Mouse (Mus musculus): ENCODE data around the gene Ywhag. TPM values are rescaled to one million over a fixed set of nuclear protein-coding genes. Genes with fewer than 3 reads are reported as not detected.

Gene Ywhag
- polyA plus RNA-seq, 1 experiment from 2014 or later: 429 TPM

- DNase-seq (ENCODE audit: low spot score) (no peak), ATAC-seq (ENCODE audit: low FRiP score) (peak; percentile 12; the same call in 1 of the 2 replicates)
- H3K9me3 ChIP-seq (ENCODE audit: control insufficient read depth, low read length): no peaks in the 10 kb centered on the region
- H3K4me2 ChIP-seq (replicated peaks): peak overlapping the region; percentile 84
- H3K4me1 ChIP-seq (replicated peaks; ENCODE audit: control insufficient read depth, insufficient read depth, low read length): peaks cover 24% of the 10 kb centered on the region
- H3K9ac ChIP-seq: peak overlapping the region; percentile 89
- H3K27ac ChIP-seq: peak overlapping the region; percentile 98
- H3K4me3 ChIP-seq (replicated peaks; ENCODE audit: low read length): peak overlapping the region; percentile 67
- 49% methylated on average over 7 of the region's 7 CpGs for WGBS
- H3K36me3 ChIP-seq (replicated peaks; ENCODE audit: control insufficient read depth, insufficient read depth): peaks cover 18% of the 10 kb centered on the region
- no peaks in the 10 kb centered on the region for H3K27me3 ChIP-seq (ENCODE audit: control insufficient read depth, insufficient read depth, low read length)
Measured at GRCm38 (mm10) chr5:135935176-135935523, 734 bp upstream of the Ywhag start.

DNA sequence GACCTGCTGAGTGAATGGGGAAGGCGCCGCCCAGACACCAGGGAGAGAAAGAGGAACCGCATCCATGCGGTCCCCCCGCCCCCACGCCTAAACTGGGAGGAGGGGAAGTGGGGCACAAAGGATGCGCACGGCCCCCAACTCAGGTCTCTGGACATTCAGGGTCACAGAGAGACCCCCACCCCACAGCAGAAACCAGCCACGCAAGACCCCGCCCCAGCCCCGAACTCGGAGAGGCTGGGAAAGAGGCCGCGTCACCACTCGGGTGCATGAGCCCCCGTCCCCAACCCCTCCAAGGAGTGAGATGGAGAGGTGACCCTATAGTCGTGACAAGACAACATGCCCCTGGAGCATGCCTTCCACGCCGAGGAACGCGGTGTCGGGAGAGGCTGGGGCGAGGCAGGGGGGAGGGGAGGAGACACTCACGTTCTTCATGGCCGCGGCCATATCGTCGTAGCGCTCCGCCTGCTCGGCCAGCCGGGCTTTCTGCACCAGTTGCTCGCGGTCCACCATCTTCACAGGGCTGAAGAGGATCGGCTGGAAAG, 445 bp downstream of the Ywhag start:
- H3K4me3 ChIP-seq (replicated peaks; ENCODE audit: low read length): peak overlapping the region; percentile 67
- peaks cover 30% of the 10 kb centered on the region for H3K36me3 ChIP-seq (replicated peaks; ENCODE audit: control insufficient read depth, insufficient read depth)
- peak overlapping the region; percentile 98 for H3K27ac ChIP-seq
- DNase-seq (ENCODE audit: low spot score): peak; percentile 61
- H3K4me1 ChIP-seq (replicated peaks; ENCODE audit: control insufficient read depth, insufficient read depth, low read length): peaks cover 30% of the 10 kb centered on the region
- peak overlapping the region; percentile 84 for H3K4me2 ChIP-seq (replicated peaks)
- WGBS: under 1% methylated on average over 35 of the region's 35 CpGs
- peak overlapping the region; percentile 89 for H3K9ac ChIP-seq
- H3K27me3 ChIP-seq (ENCODE audit: control insufficient read depth, insufficient read depth, low read length): no peaks in the 10 kb centered on the region
- ATAC-seq (ENCODE audit: low FRiP score): peak; percentile 78
- no peaks in the 10 kb centered on the region for H3K9me3 ChIP-seq (ENCODE audit: control insufficient read depth, low read length)

DNA sequence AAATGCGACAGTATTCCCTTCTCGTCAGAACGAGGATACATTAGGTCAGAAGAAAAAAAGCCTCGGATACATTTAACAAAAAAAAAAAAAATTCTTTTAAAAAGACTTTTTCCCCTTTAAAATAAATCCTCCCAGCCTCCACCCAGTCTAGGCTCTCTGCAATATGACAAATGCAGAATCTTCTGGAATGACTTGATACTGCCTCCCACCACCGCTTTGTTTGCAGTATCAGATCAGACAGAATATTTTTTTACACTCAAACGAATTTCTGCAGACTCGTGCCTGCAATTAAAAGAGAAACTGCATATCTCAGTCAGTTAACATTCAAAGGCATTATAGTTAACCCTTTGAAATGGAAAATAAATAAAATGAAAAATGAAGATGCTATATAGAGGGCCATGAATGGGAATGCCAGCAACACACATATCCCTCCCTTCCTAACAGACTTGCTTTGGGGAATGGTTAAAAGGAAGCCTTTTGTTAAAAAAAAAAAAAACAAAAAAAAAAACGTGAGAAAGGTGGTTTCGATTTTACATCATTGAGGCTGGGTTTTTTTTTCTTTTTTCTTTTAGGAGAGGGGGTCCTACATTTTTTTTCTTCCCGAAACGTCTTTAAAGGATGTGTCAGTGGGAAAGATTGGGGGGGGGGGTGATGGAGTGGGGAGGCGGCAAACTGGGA, 1.1 kb downstream of the Ywhag start:
- peak overlapping the region; percentile 84 for H3K4me2 ChIP-seq (replicated peaks)
- WGBS: 8% methylated on average over 12 of the region's 12 CpGs
- no peaks in the 10 kb centered on the region for H3K27me3 ChIP-seq (ENCODE audit: control insufficient read depth, insufficient read depth, low read length)
- H3K27ac ChIP-seq: peak overlapping the region; percentile 98
- peak overlapping the region; percentile 67 for H3K4me3 ChIP-seq (replicated peaks; ENCODE audit: low read length)
- no peaks in the 10 kb centered on the region for H3K9me3 ChIP-seq (ENCODE audit: control insufficient read depth, low read length)
- ATAC-seq (ENCODE audit: low FRiP score) (no peak), DNase-seq (ENCODE audit: low spot score) (peak; percentile 54)
- H3K36me3 ChIP-seq (replicated peaks; ENCODE audit: control insufficient read depth, insufficient read depth): peaks cover 32% of the 10 kb centered on the region
- peak overlapping the region; percentile 89 for H3K9ac ChIP-seq
- H3K4me1 ChIP-seq (replicated peaks; ENCODE audit: control insufficient read depth, insufficient read depth, low read length): peaks cover 32% of the 10 kb centered on the region

DNA sequence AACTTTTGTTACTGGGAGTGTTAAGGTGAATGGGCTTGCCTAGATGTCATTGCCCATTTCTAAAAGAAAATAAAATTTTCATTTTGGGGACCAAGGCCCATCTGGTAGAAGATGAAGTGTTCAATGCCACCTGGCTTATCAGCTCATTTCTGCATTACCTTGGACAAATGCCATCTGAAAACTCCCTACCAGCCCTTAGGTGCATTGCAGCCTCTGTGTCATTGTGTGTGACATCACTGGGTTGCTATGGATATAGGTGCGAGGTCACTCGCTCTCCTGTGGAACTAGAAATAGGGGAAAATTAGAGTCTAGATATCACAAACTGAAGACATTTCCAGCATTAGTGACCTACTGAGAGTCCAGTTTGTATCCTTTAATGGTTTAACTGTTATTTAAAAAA, 2.1 kb downstream of the Ywhag start:
- Histone ChIP-seq H3K9me3 (ENCODE audit: control insufficient read depth, low read length) (no peaks in the 10 kb centered on the region), H3K27me3 (ENCODE audit: control insufficient read depth, insufficient read depth, low read length) (no peaks in the 10 kb centered on the region), H3K4me3 (replicated peaks; ENCODE audit: low read length) (peak overlapping the region; percentile 67), H3K27ac (no peak overlapping the region), H3K4me1 (replicated peaks; ENCODE audit: control insufficient read depth, insufficient read depth, low read length) (peaks cover 37% of the 10 kb centered on the region), H3K9ac (peak overlapping the region; percentile 89), H3K4me2 (replicated peaks) (peak overlapping the region; percentile 84), H3K36me3 (replicated peaks; ENCODE audit: control insufficient read depth, insufficient read depth) (peaks cover 42% of the 10 kb centered on the region)
- WGBS: 52% methylated on average over 2 of the region's 2 CpGs
- no peak for ATAC-seq (ENCODE audit: low FRiP score)
- peak; percentile 46 for DNase-seq (ENCODE audit: low spot score)

GRCm38 (mm10) chr5:135931526-135931925, 2.9 kb downstream of the Ywhag start:
- no peak for DNase-seq (ENCODE audit: low spot score)
- Histone ChIP-seq H3K27me3 (ENCODE audit: control insufficient read depth, insufficient read depth, low read length) (no peaks in the 10 kb centered on the region), H3K9ac (no peak overlapping the region), H3K4me3 (replicated peaks; ENCODE audit: low read length) (peak overlapping the region; percentile 67; the same call in 1 of the 2 replicates), H3K36me3 (replicated peaks; ENCODE audit: control insufficient read depth, insufficient read depth) (peaks cover 50% of the 10 kb centered on the region), H3K4me2 (replicated peaks) (peak overlapping the region; percentile 84), H3K27ac (no peak overlapping the region), H3K4me1 (replicated peaks; ENCODE audit: control insufficient read depth, insufficient read depth, low read length) (peaks cover 37% of the 10 kb centered on the region), H3K9me3 (ENCODE audit: control insufficient read depth, low read length) (no peaks in the 10 kb centered on the region)
- no peak for ATAC-seq (ENCODE audit: low FRiP score)
- 94% methylated on average over 9 of the region's 9 CpGs for WGBS

- no peaks in the 10 kb centered on the region for H3K27me3 ChIP-seq (ENCODE audit: control insufficient read depth, insufficient read depth, low read length)
- no peak overlapping the region for H3K4me2 ChIP-seq (replicated peaks)
- no peak for DNase-seq (ENCODE audit: low spot score)
- ATAC-seq (ENCODE audit: low FRiP score): no peak
- H3K4me1 ChIP-seq (replicated peaks; ENCODE audit: control insufficient read depth, insufficient read depth, low read length): peaks cover 37% of the 10 kb centered on the region
- no peak overlapping the region for H3K4me3 ChIP-seq (replicated peaks; ENCODE audit: low read length)
- H3K27ac ChIP-seq: no peak overlapping the region
- WGBS: 83% methylated on average over 6 of the region's 6 CpGs
- no peak overlapping the region for H3K9ac ChIP-seq
- peaks cover 67% of the 10 kb centered on the region for H3K36me3 ChIP-seq (replicated peaks; ENCODE audit: control insufficient read depth, insufficient read depth)
- no peaks in the 10 kb centered on the region for H3K9me3 ChIP-seq (ENCODE audit: control insufficient read depth, low read length)
Measured at GRCm38 (mm10) chr5:135929685-135930424, 4.6 kb downstream of the Ywhag start.

DNA sequence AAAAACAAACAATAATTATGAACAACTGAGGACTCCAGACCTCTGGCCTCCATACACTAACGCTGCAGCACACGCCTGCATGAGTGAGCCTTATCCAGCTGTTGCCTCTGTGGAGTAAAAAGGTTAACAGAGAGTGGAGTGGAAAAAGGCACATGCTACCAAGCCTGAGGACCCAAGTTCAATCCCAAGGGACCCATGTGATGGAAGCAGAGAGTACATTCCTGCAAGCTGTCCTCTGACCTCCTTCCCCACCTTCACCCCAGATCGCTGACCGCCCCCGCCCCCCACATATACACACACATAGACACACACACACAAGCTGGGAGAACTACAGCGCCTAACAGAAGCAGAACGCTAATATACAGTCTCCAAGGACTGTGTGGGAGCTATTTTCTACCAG, 10.5 kb downstream of the Ywhag start:
- no peak for ATAC-seq (ENCODE audit: low FRiP score)
- 92% methylated on average over 7 of the region's 7 CpGs for WGBS
- H3K36me3 ChIP-seq (replicated peaks; ENCODE audit: control insufficient read depth, insufficient read depth): peaks cover 89% of the 10 kb centered on the region

DNA sequence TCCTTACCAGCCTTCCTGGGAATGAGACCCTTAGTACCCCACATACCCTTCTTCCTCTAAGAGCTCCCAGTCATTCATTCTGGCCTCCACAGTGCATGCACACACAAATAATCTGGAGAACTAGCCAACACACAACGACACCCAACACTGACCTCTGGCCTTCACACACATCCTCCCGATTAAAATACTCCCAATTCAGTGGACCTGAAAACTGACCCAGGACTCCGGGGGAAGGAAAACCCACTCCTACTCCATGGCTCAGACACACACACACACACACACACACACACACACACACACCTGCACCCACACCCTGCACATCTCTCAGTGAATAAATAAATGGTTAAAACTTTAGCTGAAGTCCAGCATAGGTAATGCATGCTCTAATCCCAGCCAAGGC, 14.5 kb downstream of the Ywhag start:
- ATAC-seq (ENCODE audit: low FRiP score) (no peak), DNase-seq (ENCODE audit: low spot score) (no peak)
- WGBS: 87% methylated on average over 3 of the region's 3 CpGs
- H3K27me3 ChIP-seq (ENCODE audit: control insufficient read depth, insufficient read depth, low read length): no peaks in the 10 kb centered on the region
- H3K9me3 ChIP-seq (ENCODE audit: control insufficient read depth, low read length): no peaks in the 10 kb centered on the region
- no peak overlapping the region for H3K27ac ChIP-seq
- H3K4me1 ChIP-seq (replicated peaks; ENCODE audit: control insufficient read depth, insufficient read depth, low read length): no peaks in the 10 kb centered on the region
- no peak overlapping the region for H3K9ac ChIP-seq
- H3K4me2 ChIP-seq (replicated peaks): no peak overlapping the region
- no peak overlapping the region for H3K4me3 ChIP-seq (replicated peaks; ENCODE audit: low read length)
- H3K36me3 ChIP-seq (replicated peaks; ENCODE audit: control insufficient read depth, insufficient read depth): peaks cover 85% of the 10 kb centered on the region

More for the DNA sequence above, 10.5 kb downstream of the Ywhag start:
- no peak overlapping the region for H3K27ac ChIP-seq
- H3K27me3 ChIP-seq (ENCODE audit: control insufficient read depth, insufficient read depth, low read length): no peaks in the 10 kb centered on the region
- no peak overlapping the region for H3K4me2 ChIP-seq (replicated peaks)
- no peak overlapping the region for H3K4me3 ChIP-seq (replicated peaks; ENCODE audit: low read length)
- H3K4me1 ChIP-seq (replicated peaks; ENCODE audit: control insufficient read depth, insufficient read depth, low read length): peaks cover 7% of the 10 kb centered on the region; the same call in 1 of the 2 replicates
- no peak overlapping the region for H3K9ac ChIP-seq
- no peaks in the 10 kb centered on the region for H3K9me3 ChIP-seq (ENCODE audit: control insufficient read depth, low read length)
- DNase-seq (ENCODE audit: low spot score): no peak

GRCm38 (mm10) chr5:135918593-135918992, 15.8 kb downstream of the Ywhag start:
- Histone ChIP-seq H3K4me1 (replicated peaks; ENCODE audit: control insufficient read depth, insufficient read depth, low read length) (no peaks in the 10 kb centered on the region), H3K9ac (no peak overlapping the region), H3K4me3 (replicated peaks; ENCODE audit: low read length) (no peak overlapping the region), H3K4me2 (replicated peaks) (no peak overlapping the region), H3K27me3 (ENCODE audit: control insufficient read depth, insufficient read depth, low read length) (no peaks in the 10 kb centered on the region), H3K36me3 (replicated peaks; ENCODE audit: control insufficient read depth, insufficient read depth) (peaks cover 84% of the 10 kb centered on the region), H3K27ac (no peak overlapping the region), H3K9me3 (ENCODE audit: control insufficient read depth, low read length) (no peaks in the 10 kb centered on the region)
- DNase-seq (ENCODE audit: low spot score) (no peak), ATAC-seq (ENCODE audit: low FRiP score) (no peak)
- 94% methylated on average over 5 of the region's 5 CpGs for WGBS
